Mouse (Mus musculus): ENCODE measurements around the gene Tpmt.

- TF ChIP-seq POLR2A (IDR thresholded peaks at IDR 0.05; ENCODE audit: extremely low read depth, insufficient read depth, low read length) (no peak), CTCF (IDR thresholded peaks at IDR 0.05; ENCODE audit: low read depth, low read length) (no peak)
Observed at GRCm38 (mm10) chr13:47050009-47050408, 5.5 kb upstream of the Tpmt start.
